Mouse (Mus musculus): ENCODE measurements around the gene Adi1. TPM values are rescaled to one million over a fixed set of nuclear protein-coding genes. Genes with fewer than 3 reads are reported as not detected.

Adi1 gene
- total and polyA plus RNA-seq, 3 experiments, result 18.1 to 54.8 TPM; not detected in 1

Other genes starting within 250 kb of the Adi1 start
- gene Dcdc2c, start 122.8 kb upstream of the Adi1 start, total RNA-seq (2012; rRNA removed), result not detected in 2 replicates
- under 1 TPM in 1 of 2 experiments, not detected in 1; 0.06 TPM for gene Dcdc2c, start 122.8 kb upstream of the Adi1 start, polyA plus RNA-seq (2012; ENCODE audit: insufficient read depth in 1 of 2, insufficient read length in 2 of 2, low read depth in 1 of 2, low replicate concordance in 2 of 2, missing spikeins in 1 of 2)
- 0.42 and 0.85 TPM in 2 replicates for gene Allc, start 92.7 kb upstream of the Adi1 start, total RNA-seq (2012; rRNA removed)
- gene Allc, start 92.7 kb upstream of the Adi1 start, polyA plus RNA-seq (2012; ENCODE audit: insufficient read depth in 1 of 2, insufficient read length in 2 of 2, low read depth in 1 of 2, low replicate concordance in 2 of 2, missing spikeins in 1 of 2), result 1 to 10 TPM in 1 of 2 experiments, not detected in 1; 2.2 TPM
- gene Colec11, start 51.9 kb upstream of the Adi1 start, total RNA-seq (2012; rRNA removed), result 0.23 and 0.54 TPM in 2 replicates
- gene Colec11, start 51.9 kb upstream of the Adi1 start, polyA plus RNA-seq (2012; ENCODE audit: insufficient read depth in 1 of 2, insufficient read length in 2 of 2, low read depth in 1 of 2, low replicate concordance in 2 of 2, missing spikeins in 1 of 2), result under 1 TPM in 1 of 2 experiments, not detected in 1; 0.74 TPM
- 2,384 and 2,439 TPM in 2 replicates for gene Rps7, start 39.3 kb upstream of the Adi1 start, total RNA-seq (2012; rRNA removed)
- 100 to 1,000 TPM; 300 to 476 TPM for gene Rps7, start 39.3 kb upstream of the Adi1 start, polyA plus RNA-seq (2012; ENCODE audit: insufficient read depth in 1 of 2, insufficient read length in 2 of 2, low read depth in 1 of 2, low replicate concordance in 2 of 2, missing spikeins in 1 of 2)
- gene Rnaseh1, start 25.6 kb upstream of the Adi1 start, total RNA-seq (2012; rRNA removed), result 39.0 and 47.9 TPM in 2 replicates
- gene Rnaseh1, start 25.6 kb upstream of the Adi1 start, polyA plus RNA-seq (2012; ENCODE audit: insufficient read depth in 1 of 2, insufficient read length in 2 of 2, low read depth in 1 of 2, low replicate concordance in 2 of 2, missing spikeins in 1 of 2), result 10 to 100 TPM in 1 of 2 experiments, not detected in 1; 36.5 TPM
- 29.4 and 31.1 TPM in 2 replicates for gene Trappc12, start 75.2 kb downstream of the Adi1 start, total RNA-seq (2012; rRNA removed)
- 10 to 100 TPM in 1 of 2 experiments, not detected in 1; 35.1 TPM for gene Trappc12, start 75.2 kb downstream of the Adi1 start, polyA plus RNA-seq (2012; ENCODE audit: insufficient read depth in 1 of 2, insufficient read length in 2 of 2, low read depth in 1 of 2, low replicate concordance in 2 of 2, missing spikeins in 1 of 2)
- gene Eipr1, start 76.6 kb downstream of the Adi1 start, total RNA-seq (2012; rRNA removed), result 40.7 and 45.8 TPM in 2 replicates
- 10 to 100 TPM in 1 of 2 experiments, not detected in 1; 51.5 TPM for gene Eipr1, start 76.6 kb downstream of the Adi1 start, polyA plus RNA-seq (2012; ENCODE audit: insufficient read depth in 1 of 2, insufficient read length in 2 of 2, low read depth in 1 of 2, low replicate concordance in 2 of 2, missing spikeins in 1 of 2)

Measured in MEL (cell line).